Mouse (Mus musculus): ENCODE results near the gene Hpd.
A peak's percentile ranks its signal among the peaks of the same experiment; 100 is the strongest.

Hpd gene

DNA sequence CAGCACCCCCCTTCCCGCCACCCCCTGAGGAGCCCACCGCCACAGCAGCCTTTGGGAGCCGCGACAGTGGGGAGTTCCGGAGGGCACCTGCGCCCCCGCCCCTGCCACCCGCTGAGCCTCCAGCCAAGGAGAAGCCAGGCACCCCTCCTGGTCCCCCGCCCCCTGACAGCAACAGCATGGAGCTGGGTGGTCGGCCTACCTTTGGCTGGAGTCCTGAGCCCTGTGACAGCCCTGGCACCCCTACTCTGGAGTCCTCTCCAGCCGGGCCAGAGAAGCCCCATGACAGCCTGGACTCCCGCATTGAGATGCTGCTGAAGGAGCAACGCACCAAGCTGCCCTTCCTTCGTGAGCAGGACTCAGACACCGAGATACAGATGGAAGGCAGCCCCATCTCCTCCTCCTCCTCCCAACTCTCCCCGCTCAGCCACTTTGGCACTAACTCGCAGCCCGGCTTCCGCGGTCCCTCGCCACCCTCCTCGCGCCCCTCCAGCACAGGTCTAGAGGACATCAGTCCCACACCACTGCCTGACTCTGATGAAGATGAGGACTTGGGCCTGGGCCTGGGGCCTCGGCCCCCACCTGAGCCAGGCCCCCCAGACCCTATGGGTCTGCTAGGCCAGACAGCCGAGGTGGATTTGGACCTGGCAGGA lies 34.3 kb downstream of the Hpd start:
- no peak for DNase-seq (ENCODE audit: low read depth, low spot score)

DNA sequence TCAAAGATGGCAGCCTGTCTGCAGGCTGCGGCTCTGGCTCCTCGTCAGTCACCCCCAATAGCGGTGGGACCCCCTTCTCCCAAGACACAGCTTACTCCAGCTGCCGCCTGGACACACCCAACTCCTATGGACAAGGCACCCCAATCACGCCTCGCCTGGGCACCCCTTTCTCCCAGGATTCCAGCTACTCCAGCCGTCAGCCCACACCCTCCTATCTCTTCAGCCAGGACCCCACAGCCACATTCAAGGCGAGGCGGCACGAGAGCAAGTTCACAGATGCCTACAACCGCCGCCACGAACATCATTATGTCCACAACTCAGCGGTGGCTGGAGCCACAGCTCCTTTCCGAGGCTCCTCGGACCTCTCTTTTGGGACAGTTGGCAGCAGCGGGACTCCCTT lies 35.0 kb downstream of the Hpd start:
- no peak for DNase-seq (ENCODE audit: low read depth, low spot score)

DNA sequence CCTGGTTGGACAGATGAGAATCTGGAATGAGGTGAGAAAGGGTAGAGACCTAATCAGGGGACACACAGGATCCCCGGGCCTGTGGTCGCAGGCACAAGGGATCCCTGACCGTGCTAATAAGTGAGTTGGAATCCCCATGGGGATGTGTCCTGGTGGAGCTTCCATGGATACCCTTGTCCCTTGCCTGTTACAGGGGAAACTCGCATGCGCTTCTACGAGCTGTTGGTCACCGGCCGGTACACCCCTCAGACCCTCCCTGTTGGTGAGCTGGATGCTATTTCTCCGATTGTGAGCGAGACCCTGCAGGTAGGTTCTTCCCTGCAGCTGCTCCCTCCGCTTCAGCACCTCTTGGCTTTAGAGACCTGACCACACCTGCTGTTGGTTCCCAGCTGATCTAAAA lies 36.2 kb downstream of the Hpd start:
- DNase-seq (ENCODE audit: low read depth, low spot score) = no peak

DNA sequence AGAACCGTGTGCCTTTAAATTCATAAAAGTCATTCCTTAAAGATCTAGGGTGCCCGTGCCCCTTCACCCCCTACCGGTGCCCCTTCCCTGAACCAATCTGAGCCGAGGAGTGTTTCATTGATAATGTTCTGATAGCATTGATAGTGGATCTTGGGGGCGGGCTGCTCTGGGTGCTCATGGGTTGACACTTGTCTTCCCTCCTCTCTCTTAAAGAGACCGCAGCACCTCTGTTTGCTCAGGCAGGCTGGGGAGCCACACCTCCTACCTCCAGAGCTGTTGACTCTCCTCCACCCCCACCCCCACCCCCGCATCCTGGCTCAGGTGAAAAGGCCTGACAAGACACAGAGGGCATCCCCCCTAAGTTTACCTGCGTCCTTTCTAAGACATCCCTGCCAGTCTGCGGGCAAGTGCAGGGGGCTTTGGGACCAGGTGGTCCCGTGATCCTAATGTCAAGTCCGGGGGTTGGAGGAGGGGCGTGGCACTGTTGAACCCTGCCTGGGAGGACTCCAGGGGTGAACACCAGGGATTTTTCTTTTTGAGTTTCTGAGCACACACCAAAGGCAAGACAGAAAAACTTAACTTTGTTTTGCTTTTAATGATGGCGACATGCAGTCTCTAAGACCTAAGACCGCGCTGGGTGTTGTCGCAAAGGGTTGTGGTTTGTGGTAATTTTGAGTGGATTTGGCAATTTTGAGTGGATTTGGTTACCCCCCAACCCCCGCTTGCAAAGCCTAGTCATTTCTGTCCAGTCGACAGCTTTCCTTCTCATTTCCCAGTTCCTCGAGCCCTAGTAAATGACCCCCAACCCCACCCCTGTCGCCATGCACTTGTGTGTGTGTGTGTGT lies 37.6 kb downstream of the Hpd start:
- peak; percentile 46 for DNase-seq (ENCODE audit: low read depth, low spot score)

DNA sequence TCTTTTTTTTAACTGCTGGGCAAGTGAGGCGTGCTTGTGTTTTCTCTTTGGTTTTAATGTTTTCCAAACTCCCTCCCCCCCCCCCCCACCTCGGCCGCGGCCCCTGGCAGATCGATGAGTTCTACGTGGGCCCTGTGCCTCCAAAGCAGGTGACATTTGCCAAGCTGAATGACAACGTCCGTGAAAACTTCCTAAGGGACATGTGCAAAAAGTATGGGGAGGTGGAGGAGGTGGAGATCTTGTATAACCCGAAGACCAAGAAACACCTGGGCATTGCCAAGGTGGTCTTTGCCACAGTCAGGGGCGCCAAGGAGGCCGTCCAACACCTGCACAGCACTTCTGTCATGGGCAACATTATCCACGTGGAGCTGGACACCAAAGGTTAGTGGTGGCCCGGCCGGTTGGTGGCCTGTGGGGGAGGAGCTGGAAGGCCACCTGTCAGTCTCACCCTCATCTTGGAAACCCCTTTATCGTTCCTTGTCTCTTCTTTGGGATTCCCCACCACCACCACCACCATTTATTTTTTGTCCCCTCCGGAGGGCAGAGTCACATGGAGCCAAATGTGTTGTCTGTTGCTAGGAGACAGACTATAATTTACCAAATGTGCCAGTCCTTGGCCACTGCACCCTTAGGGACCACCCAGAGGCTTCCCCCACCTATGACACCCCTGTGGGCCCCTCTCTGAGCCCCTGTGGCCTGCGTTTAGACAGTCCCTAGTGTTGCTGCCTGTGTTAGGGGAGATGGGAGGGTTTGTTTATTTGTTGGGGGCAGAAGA lies 38.4 kb downstream of the Hpd start:
- no peak for DNase-seq (ENCODE audit: low read depth, low spot score)

DNA sequence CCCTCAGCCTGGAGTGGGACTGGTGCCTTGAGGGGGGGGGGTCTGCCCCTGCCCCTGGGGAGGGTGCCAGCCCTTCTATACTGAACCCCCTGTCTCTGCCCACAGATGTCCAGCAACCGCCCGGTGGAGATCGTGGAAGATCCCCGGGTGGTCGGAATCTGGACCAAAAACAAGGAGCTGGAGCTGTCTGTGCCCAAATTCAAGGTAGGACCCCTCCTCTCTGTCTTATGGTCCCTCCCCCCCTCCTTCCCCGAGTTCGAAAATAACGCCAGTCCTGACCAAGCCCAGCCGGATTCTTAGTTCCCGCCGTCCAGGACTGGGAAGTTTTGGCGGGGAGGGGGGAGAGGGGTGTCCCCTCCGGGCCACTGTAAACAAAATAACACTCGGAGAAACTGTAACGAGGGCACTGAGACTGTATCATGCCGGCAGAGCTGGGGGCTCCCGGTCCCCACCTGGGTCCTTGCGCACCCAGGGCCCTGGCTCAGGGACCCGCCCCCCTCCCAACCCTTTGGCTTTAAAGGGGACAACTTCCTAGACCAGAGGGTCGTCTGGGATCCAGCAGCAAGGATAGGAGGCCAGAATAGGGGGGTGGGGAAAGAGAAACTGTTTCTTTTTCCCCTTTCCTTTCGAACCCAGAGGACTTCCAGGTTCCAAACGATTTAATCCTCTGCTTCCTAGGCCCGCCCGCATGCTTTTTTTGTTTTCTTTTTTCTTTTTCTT lies 39.1 kb downstream of the Hpd start:
- DNase-seq (ENCODE audit: low read depth, low spot score) = peak; percentile 76

DNA sequence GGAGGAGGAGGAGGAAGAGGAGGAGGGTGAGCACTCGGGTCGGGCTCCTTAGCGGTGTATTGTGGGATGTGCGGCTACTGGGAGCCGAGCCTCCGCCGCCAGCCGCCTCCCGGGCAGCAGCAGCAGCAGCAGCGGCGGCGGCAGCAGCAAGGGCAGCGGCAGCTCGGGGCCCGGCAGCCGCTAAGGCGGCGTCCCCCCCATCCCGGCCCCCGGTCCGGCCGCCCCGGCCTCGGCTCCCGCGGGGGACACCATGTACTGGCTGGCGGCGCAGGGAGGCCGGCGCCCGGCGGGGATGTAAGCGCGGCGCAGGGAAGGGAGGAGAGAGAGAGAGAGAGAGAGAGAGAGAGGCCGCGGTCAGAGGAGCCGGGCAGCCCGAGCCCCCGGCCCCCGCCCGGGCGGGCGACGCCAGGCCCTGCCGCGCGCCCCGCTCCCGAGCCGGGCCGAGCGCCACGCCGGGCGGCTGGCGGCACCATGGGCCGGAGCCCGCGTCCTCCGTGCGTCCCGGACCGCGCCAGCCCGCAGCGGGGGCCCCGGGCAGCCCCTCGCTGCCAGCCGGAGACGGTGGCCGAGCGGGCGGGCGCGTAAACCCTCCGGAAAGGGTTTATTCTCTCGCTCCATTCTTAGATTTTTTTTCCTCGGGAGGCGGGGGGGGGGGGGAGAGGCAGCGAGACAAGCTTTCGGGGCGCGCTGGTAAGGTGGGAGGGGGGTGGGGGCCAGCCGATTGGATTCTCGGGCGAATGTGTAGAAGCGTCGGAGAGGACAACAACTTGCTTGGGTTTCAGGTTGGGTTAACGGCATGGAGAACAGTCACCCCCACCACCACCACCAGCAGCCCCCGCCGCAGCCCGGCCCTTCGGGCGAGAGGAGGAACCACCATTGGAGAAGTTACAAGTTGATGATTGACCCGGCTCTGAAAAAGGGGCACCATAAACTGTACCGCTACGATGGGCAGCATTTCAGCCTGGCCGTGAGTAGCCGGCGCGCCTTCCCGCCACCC lies 40.1 kb downstream of the Hpd start, which contains the start of gene Setd1b:
Gene Setd1b (plus strand): TSS at position 33 of the 997 bp plus-strand sequence.
- DNase-seq (ENCODE audit: low read depth, low spot score) = peak; percentile 81

DNA sequence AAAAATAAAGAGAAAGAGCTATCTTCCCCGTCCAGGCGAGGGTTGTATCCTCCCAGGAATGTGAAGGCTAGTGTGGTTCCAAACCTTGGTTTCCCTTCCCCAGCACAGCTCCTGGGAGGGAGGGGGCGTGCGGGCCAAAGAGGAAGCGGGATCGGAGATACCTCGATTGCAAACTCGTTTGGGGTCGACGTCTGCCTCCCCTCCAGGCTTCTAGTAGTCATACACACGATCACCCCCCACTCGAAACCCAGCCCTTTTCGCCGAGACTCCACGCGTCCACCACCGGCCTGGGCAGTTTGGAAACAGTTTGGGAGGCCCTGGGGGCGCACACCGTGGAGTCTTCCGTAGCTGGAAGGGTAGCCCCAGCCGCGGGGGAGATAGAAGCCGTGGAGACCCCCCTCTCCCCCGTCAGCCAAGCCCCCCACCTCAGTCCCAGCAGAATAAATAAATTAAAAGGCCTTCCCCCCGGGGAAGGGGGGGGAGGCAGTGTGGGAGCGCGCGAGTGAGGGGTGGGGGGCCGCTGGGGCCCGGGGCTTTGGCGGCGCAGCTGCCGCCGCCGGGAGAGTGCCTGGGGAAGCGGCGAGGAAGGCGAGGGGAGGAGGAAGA lies 40.9 kb downstream of the Hpd start:
- DNase-seq (ENCODE audit: low read depth, low spot score) = no peak

DNA sequence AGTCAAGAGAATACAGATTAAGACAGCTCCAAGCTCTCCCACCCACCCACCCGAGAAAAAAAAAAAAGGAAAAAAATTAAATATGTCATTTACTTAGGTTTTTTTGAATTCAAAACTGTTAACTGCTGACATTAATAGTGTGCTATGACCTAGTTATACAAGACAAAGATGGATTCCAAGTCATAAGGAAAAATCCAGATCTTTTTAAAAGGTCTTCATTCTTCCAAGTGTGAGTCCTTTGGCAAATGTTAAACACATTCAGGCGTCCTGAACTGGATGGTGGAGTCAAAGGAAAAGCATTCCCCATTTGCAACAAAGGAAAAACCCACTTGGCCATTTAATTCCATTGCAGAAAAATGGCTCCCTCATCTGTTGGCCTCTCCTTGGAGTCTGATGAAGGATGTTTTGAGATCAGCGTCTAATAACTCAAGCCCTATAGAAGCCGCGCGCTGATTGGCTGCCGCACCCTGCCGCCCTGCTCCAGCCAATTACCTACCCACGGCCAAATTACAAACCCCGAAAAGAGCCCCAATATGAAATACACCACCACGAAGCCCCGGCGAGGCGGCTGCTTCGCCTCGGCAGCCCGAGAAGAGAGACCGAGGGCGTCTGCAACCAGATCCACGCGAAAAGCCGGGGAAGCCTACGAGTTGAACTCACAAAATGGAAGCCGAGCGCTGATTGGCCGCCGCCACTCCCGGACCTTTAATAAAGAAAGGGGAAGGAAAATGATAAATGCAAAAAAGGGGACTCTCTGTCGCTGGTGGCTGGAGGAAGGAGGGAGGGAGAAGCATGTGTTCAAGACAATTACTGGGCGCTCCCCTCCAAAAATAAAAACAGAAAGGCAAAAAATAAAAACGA lies 41.6 kb downstream of the Hpd start:
- peak; percentile 98 for DNase-seq (ENCODE audit: low read depth, low spot score)

DNA sequence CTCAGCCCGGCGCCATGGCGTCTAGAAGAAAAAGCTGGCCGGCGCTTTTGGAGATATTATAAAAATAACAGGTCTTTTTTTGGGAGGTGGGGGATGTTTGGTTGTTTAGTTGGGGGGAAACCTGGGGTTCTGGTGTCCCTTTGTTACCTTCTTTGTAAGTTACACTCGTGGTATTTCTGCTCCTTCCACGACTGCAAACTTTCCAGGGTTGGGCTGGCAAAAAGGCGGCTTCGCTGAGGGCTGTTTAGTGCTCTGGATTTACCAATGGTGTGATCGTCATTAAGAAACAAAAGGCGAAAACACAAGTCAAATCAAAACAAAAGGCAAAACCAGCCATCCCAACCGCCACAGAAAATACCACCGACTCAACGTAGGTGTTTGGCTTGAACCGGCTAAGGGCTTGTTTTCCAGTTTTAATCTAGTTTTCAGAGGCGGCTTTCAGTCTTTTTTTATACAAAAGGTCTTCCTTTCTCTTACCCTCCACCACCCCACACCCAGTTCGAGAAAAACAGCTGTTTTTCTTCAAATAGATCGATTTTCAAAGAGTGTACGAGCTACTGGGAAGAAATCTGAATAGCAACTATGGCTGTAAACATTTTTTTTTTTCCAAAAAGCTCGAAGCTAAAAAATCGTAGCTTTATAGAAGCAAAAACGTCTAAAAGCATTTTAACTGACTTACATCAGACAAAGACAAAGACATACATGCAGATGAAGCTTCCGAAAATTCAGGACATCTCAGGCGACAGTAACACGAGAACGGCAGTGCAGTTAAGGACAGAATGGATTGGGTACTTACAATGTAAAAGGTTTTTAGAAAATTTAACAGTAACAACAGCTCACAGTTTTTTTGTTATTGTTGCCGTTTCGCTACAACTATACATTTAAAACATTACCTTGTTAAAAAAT lies 42.6 kb downstream of the Hpd start:
- peak; percentile 59 for DNase-seq (ENCODE audit: low read depth, low spot score)

DNA sequence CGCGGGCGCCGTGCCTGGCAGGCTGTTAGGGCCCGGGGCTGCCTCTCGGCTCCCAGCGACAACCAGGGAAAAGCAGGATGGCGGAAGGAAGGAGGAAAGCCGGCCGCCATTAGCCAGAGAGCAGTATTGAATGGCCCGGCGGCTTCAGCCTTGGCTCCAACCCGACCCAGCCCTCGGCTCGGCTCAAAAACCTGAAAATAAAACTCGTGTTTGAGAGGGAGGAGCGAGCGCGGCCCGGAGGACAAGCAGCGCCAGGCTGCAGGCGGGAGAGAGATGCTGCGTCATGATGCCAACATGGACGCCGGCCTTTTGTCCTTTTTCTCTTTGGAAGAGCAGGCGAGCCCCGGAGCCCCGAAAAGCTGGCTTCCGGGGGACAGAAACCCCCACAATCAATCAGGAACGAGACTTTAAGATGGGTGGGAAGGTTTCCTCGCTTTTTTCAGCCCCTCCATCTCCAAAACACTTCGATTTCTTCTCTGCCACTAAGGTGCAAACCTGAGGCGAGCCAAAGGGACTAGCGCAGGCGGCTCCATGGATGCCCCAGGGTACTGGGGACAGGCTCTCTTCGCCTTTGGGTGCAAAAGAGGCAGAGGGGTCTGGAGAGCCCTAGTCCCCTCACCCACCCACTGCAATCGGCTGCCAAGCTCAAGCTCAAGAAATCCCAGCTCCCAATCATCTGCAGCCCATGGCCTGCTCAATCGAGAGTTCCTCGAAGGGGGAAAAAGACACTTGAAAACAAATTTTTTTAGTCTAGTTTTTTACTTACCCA lies 43.4 kb downstream of the Hpd start:
- peak; percentile 97 for DNase-seq (ENCODE audit: low read depth, low spot score)

DNA sequence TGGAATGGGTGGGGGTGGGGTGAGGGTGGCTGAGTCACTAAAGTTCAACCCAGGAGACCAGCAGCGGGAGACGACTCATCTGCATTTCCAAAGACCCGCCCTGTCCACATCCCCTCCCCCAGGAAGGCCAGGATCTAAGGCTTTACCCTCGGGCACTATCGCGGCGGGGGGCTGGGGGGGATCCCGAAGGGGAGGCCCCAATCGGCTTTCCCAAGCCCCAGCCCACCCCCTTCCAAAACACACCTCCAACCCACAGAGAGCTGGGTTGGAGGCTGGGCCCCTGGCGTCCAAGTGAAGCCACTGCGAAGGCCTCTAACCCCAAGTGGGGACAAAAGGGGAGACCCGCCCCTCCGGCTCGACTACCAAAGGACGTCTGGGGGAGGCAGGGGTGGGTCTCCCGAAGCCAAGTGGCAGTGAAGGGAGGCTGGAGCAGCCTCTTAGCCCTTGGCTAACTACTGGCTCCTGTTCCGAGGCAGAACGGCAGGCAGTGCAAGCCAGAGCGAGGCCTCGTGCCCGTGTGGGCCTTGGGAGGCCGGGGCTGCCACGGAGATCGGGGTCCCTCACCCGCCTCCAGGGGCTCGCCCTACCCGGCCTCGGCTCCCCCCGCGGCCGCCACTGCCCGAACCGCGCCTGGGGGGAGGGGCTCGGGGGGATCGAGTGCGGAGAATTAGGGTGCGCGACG lies 44.2 kb downstream of the Hpd start:
- peak; percentile 75 for DNase-seq (ENCODE audit: low read depth, low spot score)

DNA sequence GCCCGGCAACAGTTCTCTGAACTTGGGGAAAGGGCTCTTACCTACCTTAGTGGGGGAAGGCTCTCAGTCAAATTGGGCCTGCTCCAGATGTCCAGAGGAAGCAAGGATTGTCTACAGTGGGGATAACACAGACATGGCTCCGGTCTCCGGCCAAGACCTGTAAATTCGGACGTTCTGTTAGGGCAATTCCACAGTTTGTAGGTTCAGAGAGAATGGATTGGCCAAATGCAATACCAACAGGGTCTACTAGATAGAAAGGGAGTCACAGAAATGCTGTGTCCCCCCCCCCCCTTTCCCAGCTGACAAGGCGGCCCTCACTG lies 44.7 kb downstream of the Hpd start:
- DNase-seq (ENCODE audit: low read depth, low spot score) = no peak

DNA sequence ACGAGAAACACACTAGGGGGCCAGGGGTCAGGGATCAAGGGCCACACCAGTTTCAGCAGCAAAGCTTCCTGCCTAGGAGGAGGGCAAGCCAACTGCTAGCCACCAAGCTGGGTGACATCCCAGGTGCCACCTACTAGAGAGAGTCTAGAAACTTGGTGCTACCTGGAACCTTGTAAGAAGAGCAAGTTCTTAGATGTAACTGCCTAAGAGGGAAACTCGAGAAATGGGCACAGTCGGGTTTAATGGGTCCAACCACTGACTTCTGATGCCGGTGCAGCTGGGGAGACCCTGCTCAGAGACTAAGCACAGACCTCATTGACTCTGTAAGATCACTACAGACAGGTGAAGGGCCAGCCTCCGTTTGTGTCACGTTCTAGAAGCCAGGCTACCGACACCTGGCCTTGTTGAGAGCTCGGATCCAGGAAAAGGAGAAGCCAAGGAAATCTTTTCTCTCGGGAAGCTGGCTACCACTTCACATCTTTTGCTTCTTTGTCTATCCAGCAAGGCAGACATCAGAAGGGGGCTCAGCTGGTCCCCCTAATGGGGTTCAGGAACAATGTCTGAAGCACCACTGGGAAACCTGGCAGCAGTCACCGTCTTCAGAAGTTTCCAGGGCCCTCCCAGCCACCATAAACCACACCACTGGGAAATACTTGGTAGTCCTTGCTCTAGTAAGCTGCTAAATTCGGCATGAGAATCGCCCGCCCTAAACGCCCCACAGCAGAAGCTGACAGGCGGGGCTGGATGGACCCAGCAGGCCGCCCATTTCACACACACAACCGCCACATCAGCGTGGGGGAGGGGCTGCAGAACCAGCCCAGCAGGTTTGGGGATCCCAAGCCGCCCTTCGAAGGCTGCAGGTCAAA lies 45.2 kb downstream of the Hpd start:
- peak; percentile 82 for DNase-seq (ENCODE audit: low read depth, low spot score)

DNA sequence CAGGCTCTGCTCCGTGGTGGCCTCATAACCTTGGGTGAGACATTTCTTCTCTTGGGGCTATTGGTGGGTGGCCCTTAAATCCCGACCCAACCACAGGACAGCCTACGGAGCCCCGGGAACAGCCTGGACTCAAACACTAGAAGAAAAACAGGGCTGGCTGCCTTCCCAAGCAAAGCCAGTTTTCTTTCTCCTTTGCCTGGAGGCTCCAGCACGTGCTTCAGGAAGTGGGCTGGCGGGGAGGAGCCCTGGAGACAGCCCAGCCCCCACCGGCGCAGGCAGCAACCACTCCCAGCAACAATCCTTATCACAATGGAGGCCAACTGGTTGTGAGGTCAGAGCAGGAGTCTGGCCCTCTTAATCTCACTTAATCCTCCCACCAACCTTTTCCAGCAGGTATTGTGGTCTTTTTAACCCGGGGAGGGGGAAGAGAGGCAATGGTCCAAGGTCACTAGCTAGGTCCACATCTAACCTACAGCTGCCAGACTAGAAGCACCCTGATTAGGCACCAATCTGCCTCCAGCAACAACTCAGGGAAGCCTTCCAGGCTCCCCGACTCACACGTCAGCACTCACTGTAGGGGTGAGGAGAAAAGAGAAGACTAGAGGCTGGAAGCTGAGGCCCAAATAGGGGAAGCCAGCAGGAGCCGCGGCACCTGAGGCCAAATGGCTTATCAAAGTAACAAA lies 46.0 kb downstream of the Hpd start:
- DNase-seq (ENCODE audit: low read depth, low spot score) = peak; percentile 90

All from brain, adult 2 months (tissue).